Mouse (Mus musculus): Measurements from ENCODE around the gene Galnt6.

DNA sequence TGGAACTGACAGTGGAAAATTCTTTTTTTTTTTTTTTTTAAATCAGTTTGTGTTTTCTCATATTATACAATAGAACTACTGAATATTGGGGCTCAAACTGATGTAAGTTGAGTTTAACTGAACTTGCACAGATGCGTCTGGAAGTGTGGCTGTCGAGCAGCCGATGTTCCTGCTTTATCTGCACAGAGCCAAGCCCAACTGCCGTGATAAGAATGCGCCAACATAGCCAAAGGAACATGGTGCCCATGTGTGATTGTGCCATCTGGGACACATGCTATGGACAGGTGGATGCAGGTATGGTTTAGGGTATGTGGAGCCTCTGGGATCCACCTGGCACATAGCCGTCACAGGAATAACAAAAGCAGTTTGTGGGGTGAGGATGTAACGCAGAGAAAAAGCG, 43.3 kb downstream of the Galnt6 start:
- no peak for TF ChIP-seq CTCF (IDR thresholded peaks at IDR 0.05; ENCODE audit: low read depth, low read length)
- no peak for TF ChIP-seq POLR2A (IDR thresholded peaks at IDR 0.05; ENCODE audit: extremely low read depth, insufficient read depth, low read length)
